Mouse (Mus musculus): ENCODE measurements around the gene Poldip2.

Poldip2 gene

DNA sequence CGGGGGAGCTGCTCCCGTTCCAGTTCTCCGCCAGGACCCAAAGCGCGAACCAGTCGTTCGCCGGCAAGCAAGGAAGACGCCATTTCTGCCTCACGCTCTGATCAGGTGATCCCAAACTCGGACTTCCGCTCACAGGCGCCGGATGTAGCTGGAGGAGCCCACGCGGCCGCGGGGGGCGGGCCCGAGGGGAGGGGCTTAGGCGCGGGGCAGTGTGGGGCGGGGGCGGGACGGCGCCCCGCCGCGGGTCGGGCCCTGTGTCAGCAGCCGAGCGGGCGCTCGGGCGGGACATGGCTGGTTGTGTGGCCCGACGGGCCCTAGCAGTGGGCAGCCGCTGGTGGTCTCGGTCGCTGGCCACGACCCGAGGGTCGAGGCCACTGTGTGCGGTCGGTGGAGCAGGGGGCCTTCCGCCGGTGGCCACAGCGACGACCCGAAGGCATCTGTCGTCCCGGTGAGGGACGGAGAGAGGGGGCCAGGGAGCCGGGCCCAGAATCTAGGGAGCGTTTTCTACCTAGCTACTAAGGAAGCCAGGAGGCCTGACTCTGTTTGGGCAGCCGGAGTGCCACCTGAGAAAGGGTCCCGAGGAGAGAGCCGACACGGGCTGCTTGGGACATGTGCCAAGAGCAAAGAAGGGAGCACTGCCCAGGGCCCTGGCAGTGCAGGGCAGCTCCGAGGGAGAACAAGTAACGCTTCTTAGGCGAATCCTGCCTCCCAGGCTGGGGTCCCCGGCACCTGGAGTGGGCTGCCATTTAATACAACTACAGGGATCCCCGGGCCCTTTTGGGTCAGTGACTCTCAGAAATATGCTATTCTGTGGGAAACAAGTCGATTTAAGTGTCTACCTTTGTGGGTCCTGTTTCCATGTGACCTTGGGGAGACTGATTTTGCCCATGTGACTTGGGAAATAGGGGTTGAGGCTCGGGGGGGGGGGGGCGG lies at the start of gene Poldip2, which contains the start of gene Tmem199:
TSS of gene Poldip2 (plus strand) at position 169 of the 933 bp plus-strand sequence.
TSS of gene Tmem199 (minus strand) at position 148 of the 933 bp plus-strand sequence.
- DNase-seq (ENCODE audit: low read depth, low spot score), result peak; percentile 87

DNA sequence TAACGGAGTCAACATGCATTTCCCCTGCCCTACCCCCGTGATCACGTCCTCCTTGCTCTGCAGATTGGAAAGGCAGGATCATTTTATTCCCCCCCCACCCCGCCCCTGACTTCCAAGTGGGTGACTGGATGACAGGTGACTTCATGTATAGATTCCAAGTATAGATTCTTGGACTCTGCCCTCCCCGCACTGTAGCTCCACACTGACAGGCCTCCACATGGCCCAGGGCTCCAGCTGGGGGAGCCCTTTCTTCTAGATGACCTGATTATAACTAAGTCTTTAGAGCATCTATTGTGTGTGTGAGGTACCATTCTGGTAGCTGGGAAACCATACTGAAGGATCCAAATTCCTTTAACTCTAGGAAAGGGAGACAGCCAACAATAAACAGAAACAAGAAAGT lies 49.3 kb upstream of the Poldip2 start:
- no peak for DNase-seq (ENCODE audit: low read depth, low spot score)

DNA sequence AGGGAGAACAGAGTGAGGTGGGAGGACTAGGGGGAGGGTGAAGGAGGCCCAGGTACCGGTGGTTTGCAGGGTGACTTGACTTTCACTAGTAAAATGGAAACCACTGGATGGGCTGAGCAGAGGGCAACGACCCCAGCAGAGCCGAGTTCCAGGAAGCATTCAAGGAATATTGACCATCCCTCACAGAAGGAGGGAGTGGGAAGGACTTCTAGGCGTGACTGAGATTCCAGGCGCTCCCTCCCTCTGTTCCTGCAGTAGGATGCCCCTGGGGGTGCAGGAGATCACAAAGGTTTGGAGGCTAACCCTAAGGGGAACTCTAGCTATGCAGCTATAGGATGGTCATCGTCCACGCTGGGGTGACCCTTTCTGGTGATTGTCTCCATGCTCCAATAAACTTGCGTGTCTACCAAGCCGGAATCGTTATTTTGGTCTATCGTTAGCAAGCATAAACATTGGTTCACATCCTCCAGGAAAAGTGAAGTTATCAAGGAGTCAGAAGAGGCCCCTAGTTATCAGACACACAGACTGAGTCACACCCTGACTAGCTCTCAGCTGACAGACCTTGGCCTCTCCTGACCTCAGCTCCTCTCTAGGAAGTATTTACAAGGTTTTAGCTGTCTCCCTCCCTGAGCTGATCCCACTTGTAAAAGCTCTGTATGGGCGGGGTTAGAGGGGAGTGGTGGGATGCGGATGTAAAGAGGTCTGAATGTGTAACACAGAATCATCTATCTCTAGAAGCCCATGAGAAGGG lies 48.5 kb upstream of the Poldip2 start:
- no peak for DNase-seq (ENCODE audit: low read depth, low spot score)

DNA sequence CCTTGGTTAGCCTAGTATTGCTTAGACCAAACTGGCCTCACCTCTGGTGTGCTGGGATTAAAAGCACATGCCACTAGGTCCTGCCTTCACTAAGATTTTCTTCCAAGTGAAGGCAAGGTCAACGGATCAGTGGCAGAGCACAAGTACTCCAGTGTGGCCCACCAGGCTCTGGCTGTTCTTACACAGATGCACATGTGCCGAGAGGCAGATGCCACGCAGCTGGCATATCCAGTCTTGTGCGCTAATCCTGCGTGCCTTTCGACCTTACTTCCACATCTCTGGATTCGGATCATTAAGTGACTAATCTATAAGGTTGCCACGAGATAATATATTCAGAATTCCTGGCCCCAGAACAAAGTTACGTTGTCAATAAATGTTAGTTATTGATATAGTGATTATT lies 46.9 kb upstream of the Poldip2 start:
- no peak for DNase-seq (ENCODE audit: low read depth, low spot score)

DNA sequence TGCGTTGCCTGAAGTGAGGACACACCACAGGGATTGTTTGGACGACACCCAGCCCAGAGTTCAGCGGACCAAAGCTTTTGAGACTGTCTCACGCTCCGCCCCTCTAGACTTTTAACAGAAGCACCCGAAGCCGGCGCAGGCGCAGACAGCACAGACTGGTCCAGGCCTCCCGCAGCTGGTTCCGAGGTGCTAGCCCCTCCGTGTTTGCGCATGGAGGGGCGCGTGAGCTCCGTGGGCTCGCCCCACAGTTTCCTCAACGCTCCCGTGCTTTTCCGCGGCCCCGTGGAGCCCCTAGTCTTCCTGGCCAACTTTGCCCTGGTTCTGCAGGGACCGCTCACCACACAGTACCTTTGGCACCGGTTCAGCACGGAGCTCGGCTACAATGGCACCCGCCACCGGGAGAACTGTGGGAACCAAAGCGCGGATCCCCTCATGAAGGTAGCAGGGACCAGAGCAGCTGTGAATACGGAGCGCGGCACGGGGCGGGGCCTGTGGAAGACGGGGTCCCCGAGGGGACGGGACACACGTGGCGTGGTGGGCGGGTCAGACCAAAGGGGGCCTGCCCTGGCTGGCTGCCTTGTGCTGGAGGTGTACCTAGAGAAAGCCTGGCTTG lies 46.3 kb upstream of the Poldip2 start, which contains the start of gene Slc46a1:
TSS of gene Slc46a1 (plus strand) at position 130 of the 613 bp plus-strand sequence.
- DNase-seq (ENCODE audit: low read depth, low spot score), result peak; percentile 52

DNA sequence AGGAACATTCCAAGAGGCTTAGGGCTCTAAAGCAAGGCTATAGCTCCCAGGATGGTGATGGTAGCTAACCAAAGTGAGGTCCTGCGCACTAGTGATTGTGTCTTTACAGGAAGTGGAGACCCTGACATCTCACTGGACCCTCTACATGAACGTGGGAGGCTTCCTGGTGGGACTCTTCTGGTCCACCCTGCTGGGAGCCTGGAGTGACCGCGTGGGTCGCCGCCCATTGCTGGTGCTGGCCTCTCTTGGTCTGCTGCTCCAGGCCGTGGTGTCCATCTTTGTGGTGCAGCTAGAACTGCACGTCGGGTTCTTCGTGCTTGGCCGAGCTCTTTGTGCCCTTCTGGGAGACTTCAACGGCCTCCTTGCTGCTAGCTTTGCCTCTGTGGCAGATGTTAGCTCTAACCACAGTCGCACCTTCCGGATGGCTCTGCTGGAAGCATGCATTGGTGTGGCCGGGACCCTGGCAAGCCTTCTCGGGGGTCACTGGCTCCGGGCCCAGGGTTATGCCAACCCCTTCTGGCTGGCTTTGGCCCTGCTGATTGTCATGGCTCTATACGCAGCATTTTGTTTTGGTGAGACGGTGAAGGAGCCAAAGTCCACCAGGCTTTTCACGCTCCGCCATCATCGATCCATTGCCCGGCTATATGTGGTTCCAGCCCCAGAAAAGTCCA lies 45.6 kb upstream of the Poldip2 start:
- DNase-seq (ENCODE audit: low read depth, low spot score), result no peak

DNA sequence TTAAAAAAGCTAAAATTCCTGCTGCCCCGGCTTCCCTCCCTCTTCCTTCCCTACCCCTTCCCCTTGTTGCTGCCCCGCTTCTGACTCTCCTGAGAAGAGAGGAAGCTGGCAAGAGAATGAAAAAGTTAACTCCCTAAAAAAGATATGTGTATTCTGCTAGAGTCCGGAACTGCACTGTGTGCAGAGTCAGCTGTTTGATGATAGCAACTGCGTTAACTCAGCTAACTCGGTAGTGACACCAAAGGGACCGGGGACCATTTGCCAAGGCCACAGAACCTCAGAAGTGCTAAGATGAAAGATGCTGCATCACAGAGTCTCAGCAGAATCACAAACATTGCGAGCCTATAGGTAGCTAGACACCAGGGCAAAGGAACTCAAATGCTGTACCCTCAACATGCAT lies 44.5 kb upstream of the Poldip2 start:
- DNase-seq (ENCODE audit: low read depth, low spot score), result no peak

DNA sequence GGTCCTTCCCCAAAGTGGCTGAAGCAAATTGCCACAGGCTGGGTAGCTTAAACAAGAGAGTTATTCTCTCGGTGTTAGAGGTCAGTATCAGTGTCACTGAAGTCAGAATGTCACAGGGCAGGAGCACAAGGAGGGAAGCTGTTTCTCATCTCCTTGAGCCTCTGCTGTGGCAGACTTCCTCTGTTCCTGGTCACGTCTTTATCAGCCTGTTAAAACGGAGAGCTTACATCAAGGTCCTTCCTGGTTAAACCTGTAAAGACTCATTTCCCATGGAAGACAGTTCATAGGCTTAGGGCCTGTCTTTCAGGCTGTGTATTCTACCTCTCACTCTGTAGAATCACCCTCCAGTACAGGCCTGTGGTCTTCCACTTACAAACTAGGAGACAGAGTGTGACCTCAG lies 44.1 kb upstream of the Poldip2 start:
- no peak for DNase-seq (ENCODE audit: low read depth, low spot score)

DNA sequence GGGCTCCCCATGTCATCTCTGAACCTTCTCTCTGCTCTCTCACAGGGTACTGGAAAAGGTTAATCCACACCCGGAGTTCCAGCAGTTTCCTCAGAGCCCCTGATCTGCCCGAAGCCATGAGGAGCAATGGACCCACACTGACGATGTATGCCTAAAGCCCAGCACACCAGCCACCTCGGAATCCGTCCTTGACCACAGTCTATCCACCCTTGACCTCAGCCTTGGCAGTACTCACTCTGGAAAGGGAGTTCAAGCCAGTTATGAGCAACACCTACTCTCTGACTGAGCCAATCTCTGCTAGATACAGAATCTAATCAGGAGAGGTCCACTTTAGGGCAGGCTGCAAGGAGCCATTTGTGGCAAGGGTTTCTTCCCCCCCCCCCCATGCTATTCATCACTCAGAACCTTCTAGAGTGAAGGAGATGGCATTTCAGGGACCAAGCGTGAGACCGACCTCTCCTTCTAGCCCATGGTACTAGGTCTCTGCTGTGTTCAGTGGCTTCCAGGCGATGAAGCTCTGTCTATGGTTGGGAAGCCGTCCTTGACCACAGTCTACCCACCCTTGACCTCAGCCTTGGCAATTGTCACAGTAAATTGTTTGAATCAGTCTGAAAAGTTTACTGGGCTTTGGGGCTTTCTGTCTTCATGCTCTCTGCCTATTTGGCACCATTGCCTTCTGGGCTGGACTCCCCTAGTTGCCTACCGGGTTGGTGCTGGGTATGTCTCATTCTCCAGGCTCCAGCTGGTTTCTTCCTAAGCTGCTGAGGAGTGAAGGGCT lies 40.5 kb upstream of the Poldip2 start:
- no peak for DNase-seq (ENCODE audit: low read depth, low spot score)

DNA sequence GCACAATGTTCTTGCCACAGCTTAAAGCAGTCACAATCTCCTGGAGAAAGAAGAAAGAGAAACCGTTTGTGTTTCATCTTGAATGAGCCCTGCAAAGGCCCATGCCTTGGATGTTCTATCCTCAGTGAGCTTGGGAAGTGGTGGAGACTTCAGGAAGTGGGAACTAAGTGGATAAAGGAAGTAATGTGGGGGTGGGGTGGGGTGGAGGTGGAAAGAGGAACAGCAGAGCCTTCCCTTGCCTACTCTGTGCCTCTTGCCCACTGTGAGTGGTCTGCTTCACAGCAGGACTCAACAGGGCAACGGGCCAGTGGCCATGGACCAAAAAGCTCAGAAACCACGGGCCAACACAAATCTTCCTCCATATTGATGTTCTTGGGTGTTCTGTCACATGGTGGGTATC lies 36.7 kb upstream of the Poldip2 start:
- DNase-seq (ENCODE audit: low read depth, low spot score), result no peak

DNA sequence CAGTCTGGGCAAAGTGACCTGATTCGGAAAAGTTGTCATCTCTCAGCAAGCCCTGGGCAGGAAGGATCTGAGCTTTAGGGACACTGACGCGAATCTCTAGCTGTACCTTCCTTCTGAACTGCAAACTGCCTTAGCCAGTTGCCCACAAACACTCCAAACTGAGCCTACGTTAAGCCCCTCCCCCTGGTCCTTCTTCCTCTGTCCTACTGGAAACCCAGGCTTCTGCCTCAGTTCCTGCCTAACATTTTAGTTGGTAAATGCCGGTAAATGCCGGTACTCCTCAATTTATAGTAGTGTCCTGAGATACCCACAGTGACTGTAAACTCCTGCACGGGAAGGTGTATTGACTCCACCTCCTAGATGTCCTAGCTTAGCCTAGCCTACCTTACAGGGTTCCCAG lies 28.4 kb upstream of the Poldip2 start:
- no peak for DNase-seq (ENCODE audit: low read depth, low spot score)

DNA sequence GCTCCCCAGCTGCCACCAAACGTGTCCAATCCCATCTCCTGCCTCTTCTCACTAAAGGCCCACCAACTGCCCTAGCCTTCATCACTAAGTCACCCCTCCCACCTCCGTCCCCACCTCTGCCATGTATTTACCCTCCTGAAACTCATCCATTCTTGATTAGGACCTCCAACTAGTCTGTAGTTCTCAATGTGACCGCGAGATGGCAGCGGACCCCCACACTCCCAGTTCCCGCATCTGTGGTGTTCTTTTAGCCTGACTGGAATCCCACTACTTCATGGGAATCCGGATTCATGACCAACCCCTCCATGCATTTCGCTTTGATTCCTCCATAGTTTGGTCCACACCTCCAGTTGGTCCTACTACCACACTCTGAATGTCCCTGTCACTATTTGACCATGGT lies 23.8 kb upstream of the Poldip2 start:
- DNase-seq (ENCODE audit: low read depth, low spot score), result no peak

DNA sequence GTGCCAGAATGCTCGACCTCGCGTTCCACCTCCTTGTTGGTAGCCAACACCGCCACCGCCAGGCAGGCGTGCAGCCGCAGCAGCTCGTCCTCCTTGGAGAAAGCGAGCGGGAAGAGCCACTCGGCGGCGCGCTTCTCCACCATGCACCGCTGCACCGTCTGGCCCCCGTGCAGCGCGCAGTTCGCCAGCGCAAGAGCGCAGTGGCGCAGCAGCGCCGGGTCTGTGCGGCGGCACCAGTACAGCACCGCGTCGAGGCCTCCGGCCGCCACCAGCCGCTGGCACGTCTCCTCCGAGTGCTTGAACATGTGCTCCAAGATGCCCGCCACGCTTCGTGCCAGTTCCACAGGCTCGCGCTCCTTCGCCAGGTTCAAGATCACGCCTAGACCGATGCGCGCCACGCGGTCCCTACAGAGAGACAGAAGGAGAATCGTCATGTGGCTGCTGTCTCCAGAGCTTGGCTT lies 21.2 kb upstream of the Poldip2 start:
- DNase-seq (ENCODE audit: low read depth, low spot score), result no peak

DNA sequence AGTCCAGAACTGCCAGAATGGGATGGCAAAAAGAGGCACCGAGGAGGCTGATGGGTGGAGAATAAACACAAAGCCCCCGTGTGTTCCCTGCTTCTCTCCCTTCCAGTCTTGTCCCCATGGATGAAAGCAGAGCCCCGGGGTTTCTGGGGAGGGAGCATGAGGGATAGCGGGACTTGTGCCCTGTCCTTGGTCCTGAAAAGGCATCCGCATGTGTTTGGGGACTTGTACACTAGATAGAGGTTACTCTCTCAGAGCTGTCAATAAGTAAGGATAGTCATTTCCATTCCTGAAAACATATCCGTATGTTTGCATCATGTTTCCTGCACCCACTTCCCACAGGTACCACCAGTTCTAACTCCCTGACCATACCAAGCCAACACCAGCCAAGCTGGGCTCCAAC lies 16.1 kb upstream of the Poldip2 start:
- DNase-seq (ENCODE audit: low read depth, low spot score), result no peak

DNA sequence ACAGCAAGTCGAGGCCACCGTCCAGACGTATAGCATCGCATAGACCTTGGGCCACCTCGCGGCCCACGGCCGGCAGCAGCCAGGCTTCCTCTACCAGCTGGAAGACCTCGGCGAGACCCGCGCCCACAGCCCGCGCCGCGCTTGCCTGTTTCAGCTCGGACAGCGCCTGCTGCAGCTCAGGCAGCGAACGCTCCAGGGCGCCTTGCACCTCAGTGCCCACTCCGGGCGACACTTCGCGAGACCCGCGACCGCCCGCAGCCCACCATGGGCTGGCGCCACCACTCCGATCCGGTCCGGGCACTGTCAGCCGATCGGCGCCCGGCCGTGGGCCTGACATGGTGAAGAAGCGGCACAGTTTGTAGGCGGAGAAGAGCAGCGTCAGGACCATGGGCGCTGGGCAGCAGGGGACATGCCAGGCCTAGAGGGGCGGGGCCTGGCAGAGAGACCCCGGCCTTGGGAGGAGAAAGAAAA lies 14.9 kb upstream of the Poldip2 start:
- DNase-seq (ENCODE audit: low read depth, low spot score), result no peak

DNA sequence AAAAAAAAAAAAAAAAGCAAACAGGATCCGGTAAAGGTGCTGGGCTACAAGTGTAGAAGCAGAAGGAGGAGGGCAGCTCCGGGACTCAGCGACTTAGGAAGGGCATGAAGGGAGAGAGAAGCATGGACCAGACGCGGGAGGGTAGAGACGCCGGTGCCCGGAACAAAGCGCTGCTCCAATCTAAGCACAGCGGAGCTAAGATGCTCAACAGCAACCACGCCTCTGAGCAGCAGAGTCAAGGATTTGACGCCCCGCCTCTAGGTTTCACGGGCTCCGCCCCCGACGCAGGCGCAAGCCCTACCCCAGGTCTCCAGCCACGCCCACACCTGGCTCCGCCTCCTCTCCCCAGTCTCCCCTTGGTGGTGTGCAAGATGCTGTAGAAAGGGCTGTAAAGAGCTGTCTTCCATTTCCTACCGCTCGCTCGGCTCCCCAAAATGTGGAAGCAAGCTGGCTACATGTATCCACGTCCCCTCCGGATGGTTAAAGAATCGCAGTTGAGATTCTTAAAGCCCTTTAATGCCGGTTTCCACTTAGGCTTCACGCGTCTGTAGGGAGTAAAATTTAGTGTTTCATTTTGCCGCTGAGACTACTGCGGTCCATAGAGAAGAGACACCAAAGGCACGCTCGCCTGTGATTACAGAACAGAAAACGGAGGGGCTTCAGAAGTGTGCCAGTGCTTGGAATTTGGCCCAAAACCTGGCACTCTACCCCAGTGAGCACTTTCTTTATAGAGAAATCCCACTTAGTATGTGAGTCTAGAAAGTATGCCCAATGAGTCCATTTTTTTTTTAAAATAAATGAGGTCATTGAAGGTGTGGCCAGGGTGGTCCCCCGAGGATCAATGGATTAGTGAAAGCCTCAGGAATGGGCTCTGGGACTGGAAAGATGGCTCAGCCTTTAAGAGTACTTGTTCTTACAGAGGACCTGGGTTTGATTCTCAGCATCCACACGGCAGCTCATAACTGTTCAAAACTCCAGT lies 14.2 kb upstream of the Poldip2 start, which contains the start of gene Sarm1:
TSS of gene Sarm1 (minus strand) at position 211 of the 979 bp plus-strand sequence.
- DNase-seq (ENCODE audit: low read depth, low spot score), result peak; percentile 81

DNA sequence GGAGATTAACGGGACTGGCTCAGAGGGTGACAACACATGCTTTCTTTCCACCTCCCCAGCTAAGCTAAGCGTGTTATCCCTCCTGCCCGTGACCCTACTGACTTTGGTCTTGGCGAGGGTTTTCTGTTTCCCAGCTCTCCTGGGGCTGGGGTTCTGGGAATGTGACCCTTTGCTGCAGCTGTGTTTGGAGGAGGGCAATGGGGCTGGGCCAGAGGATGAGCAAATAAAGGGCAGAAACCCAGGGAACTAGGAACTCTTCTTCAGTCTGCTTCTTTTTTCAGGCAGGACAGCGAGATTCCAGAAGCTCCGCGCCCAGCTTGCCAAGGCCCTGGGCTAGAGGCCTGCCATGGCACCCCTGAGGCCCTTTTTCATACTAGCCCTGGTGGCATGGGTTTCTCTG lies 13.0 kb upstream of the Poldip2 start, which contains the start of gene Vtn:
TSS of gene Vtn (plus strand) at position 88 of the 400 bp plus-strand sequence.
- peak; percentile 73 for DNase-seq (ENCODE audit: low read depth, low spot score)

DNA sequence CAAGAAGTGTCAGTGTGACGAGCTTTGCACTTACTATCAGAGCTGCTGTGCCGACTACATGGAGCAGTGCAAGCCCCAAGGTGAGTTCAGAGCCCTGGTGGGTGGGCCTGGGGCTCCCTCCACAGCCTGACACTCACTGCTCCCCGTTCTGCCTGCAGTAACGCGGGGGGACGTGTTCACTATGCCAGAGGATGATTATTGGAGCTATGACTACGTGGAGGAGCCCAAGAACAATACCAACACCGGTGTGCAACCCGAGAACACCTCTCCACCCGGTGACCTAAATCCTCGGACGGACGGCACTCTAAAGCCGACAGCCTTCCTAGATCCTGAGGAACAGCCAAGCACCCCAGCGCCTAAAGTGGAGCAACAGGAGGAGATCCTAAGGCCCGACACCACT lies 12.4 kb upstream of the Poldip2 start:
- DNase-seq (ENCODE audit: low read depth, low spot score), result no peak

DNA sequence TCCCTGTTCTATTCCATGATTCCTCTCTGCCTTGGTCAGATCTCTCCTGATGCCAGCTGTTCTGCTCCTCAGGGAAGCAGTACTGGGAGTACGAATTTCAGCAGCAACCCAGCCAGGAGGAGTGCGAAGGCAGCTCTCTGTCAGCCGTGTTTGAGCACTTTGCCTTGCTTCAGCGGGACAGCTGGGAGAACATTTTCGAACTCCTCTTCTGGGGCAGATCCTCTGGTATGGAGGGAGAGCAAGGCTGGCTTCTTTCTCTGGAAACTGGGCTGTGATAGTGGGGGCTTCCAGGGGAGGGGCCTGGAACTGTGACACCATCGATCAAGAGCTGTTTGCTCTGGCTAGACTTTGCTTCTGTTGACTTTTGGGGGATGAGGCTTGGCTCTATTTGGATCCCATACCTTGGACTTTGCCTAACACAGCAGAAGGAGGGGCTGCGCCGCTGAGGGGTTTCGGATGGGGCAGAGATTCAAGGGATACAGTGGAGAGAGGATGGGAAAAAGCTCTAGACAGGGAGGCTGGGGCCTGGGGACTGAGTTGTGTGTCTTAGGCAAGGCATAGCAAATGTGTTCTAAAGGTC lies 11.3 kb upstream of the Poldip2 start:
- DNase-seq (ENCODE audit: low read depth, low spot score), result no peak

All from skeletal muscle tissue, adult 2 months (tissue).